Mouse (Mus musculus) liver, postnatal 0 days (tissue): ENCODE results near the gene Kmt2c. TPM values are rescaled to one million over a fixed set of nuclear protein-coding genes. Genes with fewer than 3 reads are reported as not detected.

ENCODE experiments used
- ATAC-seq: fragments of 200-750 bp; cut with Nextera tagmentation; 2 replicates; pipeline ENCODE4 v1.8.0; 2017; ENCODE audit warnings: mild to moderate bottlenecking, moderate library complexity
- DNase-seq: peaks from one replicate; pipeline ENCODE4 v3.0.0-alpha.2; 2016
- H3K27ac ChIP-seq: fragments of 300-500 bp; sonication (generic); 2 replicates; pipeline ENCODE4 v1.5.1; 2014; ENCODE audit warnings: antibody characterized with exemption, moderate library complexity, mild to moderate bottlenecking, low read depth
- H3K27me3 ChIP-seq: fragments of 300-500 bp; sonication (generic); 2 replicates; pipeline ENCODE4 v1.6.1; 2014; ENCODE audit warnings: low read length, control low read depth, mixed read lengths; ENCODE audit not compliant: insufficient read depth
- H3K36me3 ChIP-seq: fragments of 300-500 bp; sonication (generic); replicated peaks from 2 replicates; pipeline ENCODE4 v1.6.1; 2014; ENCODE audit warnings: mild to moderate bottlenecking, control low read depth, low read length, moderate library complexity, mixed read lengths; ENCODE audit not compliant: insufficient read depth
- H3K4me1 ChIP-seq: fragments of 300-500 bp; sonication (generic); 2 replicates; pipeline ENCODE4 v1.6.1; 2014; ENCODE audit warnings: antibody characterized with exemption, mild to moderate bottlenecking, control low read depth; ENCODE audit not compliant: insufficient read depth
- H3K4me2 ChIP-seq: fragments of 300-500 bp; sonication (generic); 2 replicates; pipeline ENCODE4 v1.6.1; 2014; ENCODE audit warnings: low read depth, mild to moderate bottlenecking, low read length, moderate library complexity, mixed read lengths
- H3K4me3 ChIP-seq: fragments of 300-500 bp; sonication (generic); 2 replicates; pipeline ENCODE4 v1.5.1; 2014; ENCODE audit warnings: low read depth, low read length
- H3K9ac ChIP-seq: fragments of 300-500 bp; sonication (generic); replicated peaks from 2 replicates; pipeline ENCODE4 v1.6.1; 2014; ENCODE audit warnings: mild to moderate bottlenecking, moderate library complexity
- H3K9me3 ChIP-seq: fragments of 300-500 bp; sonication (generic); 2 replicates; pipeline ENCODE4 v1.6.1; 2016; ENCODE audit warnings: mild to moderate bottlenecking, control low read depth, low read length, mixed read lengths
- CTCF ChIP-seq: sonication (generic); IDR thresholded peaks from 2 replicates; pipeline ENCODE4 v1.5.1; 2016; ENCODE audit warnings: antibody characterized with exemption, low read depth
- EP300 ChIP-seq: IDR thresholded peaks from 2 replicates; pipeline ENCODE4 v1.6.1; 2016; ENCODE audit warnings: antibody characterized with exemption, low read depth, mild to moderate bottlenecking
- WGBS: fragments of 180-500 bp; shearing (Covaris S2); extraction: QIAGEN DNeasy Blood & Tissue Kit; methylation state at CpG from one replicate; pipeline ENCODE4 v1.1.7; 2014; ENCODE audit not compliant: insufficient replicate concordance; 5-methylcytosine and 5-hydroxymethylcytosine counted together
- polyA plus RNA-seq: library from polyadenylated mRNA; unstranded; fragments of >200 nt; fragmentation: Nextera tagmentation; extraction: Ambion mirVana; gene quantifications from 2 replicates; pipeline ENCODE4 v1.2.1, GENCODE M21; 2015

Kmt2c gene
- polyA plus RNA-seq, 1 experiment from 2014 or later: 4.1 TPM

- Histone ChIP-seq H3K9me3 (no peaks in the 10 kb centered on the region), H3K36me3 (no peaks in the 10 kb centered on the region), H3K27ac (peak overlapping the region; percentile 100), H3K9ac (peak overlapping the region; percentile 87), H3K4me3 (peak overlapping the region; percentile 76), H3K4me2 (peak overlapping the region; percentile 80), H3K27me3 (no peaks in the 10 kb centered on the region), H3K4me1 (peaks cover 22% of the 10 kb centered on the region)
- ATAC-seq: peak; percentile 98
- under 1% methylated on average over 71 of the region's 87 CpGs for WGBS
- TF ChIP-seq CTCF: peak; percentile 38
- TF ChIP-seq EP300: no peak
- peak; percentile 100 for DNase-seq
These were observed 31.2 kb upstream of the Kmt2c start for GRCm38 (mm10) chr5:25529529-25530421.

- TF ChIP-seq CTCF: no peak
- no peak for TF ChIP-seq EP300
- Histone ChIP-seq H3K4me2 (peak overlapping the region; percentile 80), H3K4me1 (peaks cover 22% of the 10 kb centered on the region), H3K9ac (peak overlapping the region; percentile 73), H3K27me3 (no peaks in the 10 kb centered on the region), H3K36me3 (no peaks in the 10 kb centered on the region), H3K27ac (peak overlapping the region; percentile 92), H3K9me3 (no peaks in the 10 kb centered on the region), H3K4me3 (peak overlapping the region; percentile 76)
- WGBS: 11% methylated on average over 22 of the region's 22 CpGs
- ATAC-seq (peak; percentile 18), DNase-seq (no peak)
These were observed 30.4 kb upstream of the Kmt2c start for GRCm38 (mm10) chr5:25528851-25529528.

- H3K27ac ChIP-seq: no peak overlapping the region
- H3K27me3 ChIP-seq: no peaks in the 10 kb centered on the region
- no peak overlapping the region for H3K9ac ChIP-seq
- DNase-seq (no peak), ATAC-seq (no peak)
- H3K36me3 ChIP-seq: no peaks in the 10 kb centered on the region
- 71% methylated on average over 1 of the region's 1 CpGs for WGBS
- no peak overlapping the region for H3K4me2 ChIP-seq
- TF ChIP-seq CTCF (no peak), EP300 (no peak)
- no peak overlapping the region for H3K4me3 ChIP-seq
- H3K4me1 ChIP-seq: peaks cover 22% of the 10 kb centered on the region
- H3K9me3 ChIP-seq: no peaks in the 10 kb centered on the region
These were observed 29.4 kb upstream of the Kmt2c start for GRCm38 (mm10) chr5:25527971-25528370.

GRCm38 (mm10) chr5:25526926-25527325 lies 28.3 kb upstream of the Kmt2c start:
- H3K4me2 ChIP-seq: no peak overlapping the region
- H3K9ac ChIP-seq: no peak overlapping the region
- no peaks in the 10 kb centered on the region for H3K36me3 ChIP-seq
- H3K27me3 ChIP-seq: no peaks in the 10 kb centered on the region
- peaks cover 22% of the 10 kb centered on the region for H3K4me1 ChIP-seq
- no peak for ATAC-seq
- no peak overlapping the region for H3K4me3 ChIP-seq
- 67% methylated on average over 4 of the region's 4 CpGs for WGBS
- DNase-seq: no peak
- no peaks in the 10 kb centered on the region for H3K9me3 ChIP-seq
- no peak overlapping the region for H3K27ac ChIP-seq
- TF ChIP-seq EP300 (no peak), CTCF (no peak)

- Histone ChIP-seq H3K36me3 (no peaks in the 10 kb centered on the region), H3K27ac (no peak overlapping the region), H3K4me2 (no peak overlapping the region), H3K9me3 (no peaks in the 10 kb centered on the region), H3K9ac (no peak overlapping the region), H3K27me3 (no peaks in the 10 kb centered on the region), H3K4me1 (peaks cover 22% of the 10 kb centered on the region), H3K4me3 (no peak overlapping the region)
- TF ChIP-seq EP300: no peak
- no peak for TF ChIP-seq CTCF
- DNase-seq: no peak
- ATAC-seq: no peak
- 52% methylated on average over 5 of the region's 5 CpGs for WGBS
These were observed 27.5 kb upstream of the Kmt2c start for GRCm38 (mm10) chr5:25526116-25526515.

GRCm38 (mm10) chr5:25521461-25521860 lies 22.9 kb upstream of the Kmt2c start:
- ATAC-seq: no peak

More at GRCm38 (mm10) chr5:25521461-25521860, 22.9 kb upstream of the Kmt2c start:
- H3K27ac ChIP-seq: no peak overlapping the region
- 67% methylated on average over 5 of the region's 5 CpGs for WGBS
- H3K9me3 ChIP-seq: no peaks in the 10 kb centered on the region
- H3K36me3 ChIP-seq: no peaks in the 10 kb centered on the region
- TF ChIP-seq CTCF: no peak
- no peak overlapping the region for H3K9ac ChIP-seq
- no peak overlapping the region for H3K4me3 ChIP-seq
- peaks cover 2% of the 10 kb centered on the region; the same call in 1 of the 2 replicates for H3K4me1 ChIP-seq
- H3K27me3 ChIP-seq: no peaks in the 10 kb centered on the region
- no peak overlapping the region for H3K4me2 ChIP-seq
- DNase-seq: no peak
